In genomic region chr9:7835302-7835701, GRCm38 (mm10) we compare ENCODE assay signal across 11 mouse cellular contexts. TPM values are rescaled to one million over a fixed set of nuclear protein-coding genes. Genes with fewer than 3 reads are reported as not detected.
A peak's percentile ranks its signal among the peaks of the same experiment; 100 is the strongest.
DNase-seq lines count a peak whose midpoint lies in the region; ATAC-seq lines count a peak whose summit lies in the region.
"Had no signal": no experiment of that assay in that cellular context is flagged by ENCODE, and none has a peak within 500 bp of the region (broad histone marks: within the 10 kb centered on the region; RNA-seq: fewer than 3 reads in every experiment).

No protein-coding gene starts in this region.

- H3K4me1 ChIP-seq in heart, embryonic 15.5 days (replicated peaks): peaks cover 29% of the 10 kb centered on the region
- peaks cover 29% of the 10 kb centered on the region for H3K4me1 ChIP-seq in midbrain, embryonic 10.5 days
- peaks cover 50% of the 10 kb centered on the region for H3K4me1 ChIP-seq in midbrain, embryonic 13.5 days (replicated peaks)
- H3K4me1 ChIP-seq in embryonic facial prominence, embryonic 13.5 days: peaks cover 10% of the 10 kb centered on the region
- peaks cover 44% of the 10 kb centered on the region for H3K4me1 ChIP-seq in midbrain, embryonic 16.5 days (ENCODE audit: control insufficient read depth, insufficient read depth, low read length)

- no peaks in the 10 kb centered on the region for H3K9me3 ChIP-seq in heart, embryonic 15.5 days (replicated peaks)
- no peaks in the 10 kb centered on the region for H3K9me3 ChIP-seq in midbrain, embryonic 10.5 days (replicated peaks)
- no peaks in the 10 kb centered on the region for H3K9me3 ChIP-seq in midbrain, embryonic 13.5 days
- H3K9me3 ChIP-seq in embryonic facial prominence, embryonic 13.5 days: no peaks in the 10 kb centered on the region
- H3K9me3 ChIP-seq in midbrain, embryonic 16.5 days (replicated peaks; ENCODE audit: control insufficient read depth, low read length, poor library complexity, severe bottlenecking): no peaks in the 10 kb centered on the region

- no peak for ATAC-seq in heart, embryonic 15.5 days (replicated peaks; ENCODE audit: insufficient number of reproducible peaks, insufficient read depth, low FRiP score, low read depth)
- no peak for ATAC-seq in midbrain, embryonic 13.5 days
- ATAC-seq in embryonic facial prominence, embryonic 13.5 days (ENCODE audit: insufficient number of reproducible peaks, insufficient read depth, low FRiP score, low TSS enrichment, low read depth): no peak
- no peak for ATAC-seq in midbrain, embryonic 16.5 days
- no peak for ATAC-seq in erythroid progenitor cell, adult 5-6 weeks (replicated peaks; ENCODE audit: low FRiP score, poor library complexity, severe bottlenecking)
- ATAC-seq: intestine, postnatal 0 days had no signal

- DNase-seq in heart, adult 11 months: no peak
- no peak for DNase-seq in midbrain, embryonic 10.5 days (ENCODE audit: low spot score)
- no peak for DNase-seq in Muller cell, postnatal 12 days (ENCODE audit: inconsistent ontology term)
- DNase-seq: cerebellum, adult 11-12 months; lung, postnatal 10 days had no signal

- H3K9ac ChIP-seq in heart, embryonic 15.5 days: no peak overlapping the region
- no peak overlapping the region for H3K9ac ChIP-seq in midbrain, embryonic 13.5 days (replicated peaks)
- H3K9ac ChIP-seq in embryonic facial prominence, embryonic 13.5 days: no peak overlapping the region
- H3K9ac ChIP-seq in midbrain, embryonic 16.5 days (ENCODE audit: low read depth, low read length): no peak overlapping the region

- peaks cover 9% of the 10 kb centered on the region; the same call in 1 of the 2 replicates for H3K36me3 ChIP-seq in heart, embryonic 15.5 days
- peaks cover 28% of the 10 kb centered on the region for H3K36me3 ChIP-seq in midbrain, embryonic 10.5 days
- peaks cover 13% of the 10 kb centered on the region for H3K36me3 ChIP-seq in midbrain, embryonic 13.5 days
- H3K36me3 ChIP-seq in embryonic facial prominence, embryonic 13.5 days: peaks cover 22% of the 10 kb centered on the region
- H3K36me3 ChIP-seq in midbrain, embryonic 16.5 days (ENCODE audit: control insufficient read depth, insufficient read depth, low read length): peaks cover 6% of the 10 kb centered on the region; the same call in 1 of the 2 replicates

- no peak overlapping the region for H3K4me3 ChIP-seq in heart, embryonic 15.5 days
- 0 out of 2 replicates have a peak overlapping the region, but pooled peaks have one; percentile 35 for H3K4me3 ChIP-seq in midbrain, embryonic 10.5 days
- H3K4me3 ChIP-seq in midbrain, embryonic 13.5 days (replicated peaks): no peak overlapping the region
- H3K4me3 ChIP-seq in embryonic facial prominence, embryonic 13.5 days: no peak overlapping the region
- H3K4me3 ChIP-seq in midbrain, embryonic 16.5 days (ENCODE audit: low read depth, low read length): no peak overlapping the region

- no peak overlapping the region for H3K27ac ChIP-seq in heart, embryonic 15.5 days
- H3K27ac ChIP-seq in midbrain, embryonic 10.5 days (replicated peaks): no peak overlapping the region
- no peak overlapping the region for H3K27ac ChIP-seq in midbrain, embryonic 13.5 days
- no peak overlapping the region for H3K27ac ChIP-seq in embryonic facial prominence, embryonic 13.5 days
- no peak overlapping the region for H3K27ac ChIP-seq in midbrain, embryonic 16.5 days (ENCODE audit: low read length)

- peak overlapping the region; percentile 72; the same call in 1 of the 2 replicates for H3K4me2 ChIP-seq in heart, embryonic 15.5 days
- H3K4me2 ChIP-seq in midbrain, embryonic 13.5 days (replicated peaks): no peak overlapping the region
- H3K4me2 ChIP-seq in embryonic facial prominence, embryonic 13.5 days: peak overlapping the region; percentile 65; the same call in 1 of the 2 replicates
- H3K4me2 ChIP-seq in midbrain, embryonic 16.5 days (ENCODE audit: low read length): peak overlapping the region; percentile 53

- WGBS in heart, embryonic 15.5 days: 72% methylated on average over 1 of the region's 1 CpGs
- 92% methylated on average over 1 of the region's 1 CpGs for WGBS in midbrain, embryonic 10.5 days
- 96% methylated on average over 1 of the region's 1 CpGs for WGBS in midbrain, embryonic 13.5 days
- WGBS in embryonic facial prominence, embryonic 13.5 days: 86% methylated on average over 1 of the region's 1 CpGs
- WGBS in midbrain, embryonic 16.5 days: 93% methylated on average over 1 of the region's 1 CpGs

- no peaks in the 10 kb centered on the region for H3K27me3 ChIP-seq in heart, embryonic 15.5 days
- no peaks in the 10 kb centered on the region for H3K27me3 ChIP-seq in midbrain, embryonic 10.5 days (ENCODE audit: low read depth, poor library complexity, severe bottlenecking)
- H3K27me3 ChIP-seq in midbrain, embryonic 13.5 days: no peaks in the 10 kb centered on the region
- no peaks in the 10 kb centered on the region for H3K27me3 ChIP-seq in embryonic facial prominence, embryonic 13.5 days
- no peaks in the 10 kb centered on the region for H3K27me3 ChIP-seq in midbrain, embryonic 16.5 days (ENCODE audit: control insufficient read depth, insufficient read depth, low read depth, low read length)

RNA-seq across cellular contexts. Expression of gene Birc2, which starts 1.6 kb away (rescaled TPM):
- polyA plus RNA-seq in heart, embryonic 15.5 days (2015; fragmentation: Nextera tagmentation; extraction: Ambion mirVana): 25.5 and 28.0 TPM in 2 replicates
- polyA plus RNA-seq in midbrain, embryonic 10.5 days (2016; fragmentation: Nextera tagmentation; extraction: Ambion mirVana): 30.7 and 35.8 TPM in 2 replicates
- 49.1 and 50.7 TPM in 2 replicates for polyA plus RNA-seq in midbrain, embryonic 13.5 days (2015; fragmentation: Nextera tagmentation; extraction: Ambion mirVana)
- 41.6 and 45.5 TPM in 2 replicates for polyA plus RNA-seq in embryonic facial prominence, embryonic 13.5 days (2015; fragmentation: Nextera tagmentation; extraction: Ambion mirVana)
- polyA plus RNA-seq in midbrain, embryonic 16.5 days (2015; fragmentation: Nextera tagmentation; extraction: Ambion mirVana): 41.8 and 43.9 TPM in 2 replicates
- 56.6 and 59.9 TPM in 2 replicates for total RNA-seq in erythroid progenitor cell, adult 5-6 weeks (2015; ENCODE audit: low replicate concordance)
- total RNA-seq in erythroid progenitor cell, adult 5-6 weeks (2017; ENCODE audit: low replicate concordance): 45.6 and 63.0 TPM in 2 replicates

RNA-seq across cellular contexts. Expression of gene Birc3, which starts 37.7 kb away (rescaled TPM):
- polyA plus RNA-seq in heart, embryonic 15.5 days (2015; fragmentation: Nextera tagmentation; extraction: Ambion mirVana): 5.4 and 8.2 TPM in 2 replicates
- 2.7 and 3.4 TPM in 2 replicates for polyA plus RNA-seq in midbrain, embryonic 10.5 days (2016; fragmentation: Nextera tagmentation; extraction: Ambion mirVana)
- polyA plus RNA-seq in midbrain, embryonic 13.5 days (2015; fragmentation: Nextera tagmentation; extraction: Ambion mirVana): 1.4 and 1.5 TPM in 2 replicates
- polyA plus RNA-seq in embryonic facial prominence, embryonic 13.5 days (2015; fragmentation: Nextera tagmentation; extraction: Ambion mirVana): 14.1 and 15.6 TPM in 2 replicates
- polyA plus RNA-seq in midbrain, embryonic 16.5 days (2015; fragmentation: Nextera tagmentation; extraction: Ambion mirVana): 1.5 and 1.8 TPM in 2 replicates
- 6.7 and 12.3 TPM in 2 replicates for total RNA-seq in erythroid progenitor cell, adult 5-6 weeks (2015; ENCODE audit: low replicate concordance)
- total RNA-seq in erythroid progenitor cell, adult 5-6 weeks (2017; ENCODE audit: low replicate concordance): 12.0 and 18.7 TPM in 2 replicates
